Mouse (Mus musculus): ENCODE measurements at regions not wholly inside any gene's neighbourhood (a gene's known extent, or its start where the extent isn't known, plus 50 kb on each side); places are given as distances from the start of the nearest gene placed in this dataset.

DNA sequence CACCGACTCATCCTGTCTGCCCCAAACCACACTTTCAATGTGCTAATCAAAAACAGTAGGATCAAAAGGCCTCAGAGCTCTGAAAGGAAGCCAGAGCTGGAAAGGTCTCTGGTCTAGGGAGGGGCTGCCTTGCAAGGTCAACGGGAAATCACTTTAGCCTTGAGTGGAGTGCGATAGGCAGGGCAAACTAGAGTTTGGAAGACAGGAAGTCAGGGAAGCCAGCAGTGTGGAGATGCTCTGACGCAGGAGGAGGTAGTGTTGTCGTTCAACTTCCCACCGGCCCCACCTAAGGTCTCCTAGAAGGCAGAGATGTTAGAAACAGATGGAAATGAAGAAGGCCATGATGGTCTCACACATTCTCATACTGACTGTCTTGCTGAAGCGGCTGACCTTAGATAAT is 52.0 kb upstream of the Trp53i11 start:
- ATAC-seq (ENCODE audit: borderline replicate concordance, extremely low read depth, low FRiP score, low TSS enrichment), result peak; percentile 59; the same call in 1 of the 2 replicates
- 38% methylated on average over 7 of the region's 7 CpGs for WGBS

DNA sequence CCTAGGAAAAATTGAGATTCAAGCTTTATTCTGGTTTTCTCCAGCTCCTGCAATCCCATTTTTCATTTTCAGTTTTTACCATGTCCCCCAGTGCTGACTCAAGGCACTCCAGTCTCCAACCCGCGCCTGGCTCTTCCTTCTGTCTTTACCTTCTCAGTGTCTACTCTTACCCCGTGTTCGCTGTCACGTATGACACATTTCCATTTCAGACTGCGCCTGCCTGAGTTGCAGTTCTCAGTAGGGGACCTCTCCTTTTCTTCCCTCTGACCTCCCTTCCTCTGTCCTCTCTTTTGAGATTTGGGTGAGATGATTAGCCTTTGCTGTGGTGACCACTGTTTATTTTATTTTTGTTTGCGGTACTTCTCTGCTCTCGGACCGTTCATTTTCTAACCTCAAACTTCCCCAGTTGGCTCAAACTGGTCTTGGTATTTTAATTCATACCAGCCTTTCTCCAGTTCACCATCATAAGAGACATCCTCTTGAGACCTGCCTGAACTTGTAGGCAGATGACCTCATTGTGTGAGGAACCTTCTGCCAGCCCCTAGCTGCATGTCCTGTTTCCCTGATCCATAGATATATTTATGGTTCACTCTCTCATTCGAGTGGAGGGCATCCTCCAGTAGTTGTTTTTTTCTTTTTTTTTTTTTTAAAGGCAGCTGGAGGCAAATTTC is 53.9 kb upstream of the Trp53i11 start:
- Histone ChIP-seq H3K9me3 (no peaks in the 10 kb centered on the region), H3K4me3 (no peak overlapping the region), H3K27ac (no peak overlapping the region), H3K36me3 (no peaks in the 10 kb centered on the region), H3K9ac (no peak overlapping the region), H3K4me1 (peaks cover 7% of the 10 kb centered on the region), H3K4me2 (no peak overlapping the region), H3K27me3 (no peaks in the 10 kb centered on the region)
- ATAC-seq (ENCODE audit: borderline replicate concordance, extremely low read depth, low FRiP score, low TSS enrichment), result no peak
- WGBS, result 54% methylated on average over 10 of the region's 10 CpGs

More for the DNA sequence above, 52.0 kb upstream of the Trp53i11 start:
- no peak overlapping the region for H3K4me2 ChIP-seq
- H3K9ac ChIP-seq, result no peak overlapping the region
- no peaks in the 10 kb centered on the region for H3K36me3 ChIP-seq
- peaks cover 7% of the 10 kb centered on the region for H3K4me1 ChIP-seq
- peak overlapping the region; percentile 69 for H3K27ac ChIP-seq
- H3K27me3 ChIP-seq, result no peaks in the 10 kb centered on the region
- H3K9me3 ChIP-seq, result no peaks in the 10 kb centered on the region
- no peak overlapping the region for H3K4me3 ChIP-seq

DNA sequence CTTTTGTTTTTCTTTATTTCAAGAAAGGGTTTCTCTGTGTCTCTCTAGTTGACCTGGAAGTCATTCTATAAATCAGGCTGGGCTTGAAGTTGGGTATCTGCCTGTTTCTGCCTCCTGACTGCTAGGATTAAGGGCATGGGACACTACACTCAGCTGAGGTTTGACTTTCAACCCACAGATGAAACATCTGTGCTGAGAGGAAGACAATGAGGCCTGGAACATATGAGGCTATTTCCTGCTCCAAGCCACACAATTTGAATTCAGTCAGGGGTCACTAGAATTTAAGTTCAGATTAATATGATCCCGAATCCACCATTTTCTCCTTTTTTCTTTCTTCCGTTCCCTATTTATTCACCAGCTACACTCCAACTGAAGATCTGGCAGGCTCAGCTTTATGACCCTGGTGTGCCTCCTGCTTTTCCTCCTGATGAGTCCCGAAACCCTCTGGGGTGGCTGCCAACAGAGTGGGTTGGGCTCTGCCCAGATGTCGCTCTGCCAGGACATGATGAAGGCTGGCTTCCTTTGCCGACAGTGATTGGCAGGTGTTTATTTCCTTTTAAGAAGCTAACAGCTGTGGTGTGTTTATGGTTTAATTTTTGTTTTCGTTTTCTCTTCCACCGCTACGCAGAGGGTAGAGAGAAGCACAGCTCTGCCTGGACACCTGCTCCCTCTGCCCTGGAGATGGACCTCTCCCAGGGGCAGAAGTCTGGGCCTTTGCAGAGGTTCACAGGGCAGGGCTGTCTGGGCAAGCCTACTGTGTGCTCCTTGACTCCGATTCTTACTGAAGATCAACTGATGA is 55.3 kb upstream of the Trp53i11 start:
- H3K4me3 ChIP-seq, result no peak overlapping the region
- 29% methylated on average over 9 of the region's 9 CpGs for WGBS
- H3K4me2 ChIP-seq, result no peak overlapping the region
- H3K4me1 ChIP-seq, result peaks cover 7% of the 10 kb centered on the region
- H3K9me3 ChIP-seq, result no peaks in the 10 kb centered on the region
- H3K9ac ChIP-seq, result no peak overlapping the region
- H3K27ac ChIP-seq, result peak overlapping the region; percentile 62
- ATAC-seq (ENCODE audit: borderline replicate concordance, extremely low read depth, low FRiP score, low TSS enrichment), result peak; percentile 75
- H3K27me3 ChIP-seq, result no peaks in the 10 kb centered on the region
- no peaks in the 10 kb centered on the region for H3K36me3 ChIP-seq

DNA sequence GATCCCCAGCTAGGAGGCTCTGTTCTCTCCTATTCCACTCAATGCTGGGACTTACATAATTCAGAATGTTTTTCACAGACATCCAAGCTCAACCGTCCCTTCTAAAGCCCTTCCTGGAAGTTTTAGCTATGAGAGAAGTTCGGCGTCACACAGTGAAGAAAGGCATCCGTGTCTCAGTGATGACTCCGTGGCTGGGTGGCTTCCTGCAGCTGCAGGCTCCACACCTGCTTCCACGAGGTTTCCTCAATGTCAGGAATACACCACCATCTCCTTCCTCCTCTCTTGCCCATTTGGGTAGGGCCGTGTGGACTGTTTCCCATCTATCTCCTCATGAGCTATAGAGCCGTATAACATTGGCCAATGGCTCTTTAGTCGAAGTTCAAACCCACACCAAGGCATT is 56.1 kb upstream of the Trp53i11 start:
- Histone ChIP-seq H3K36me3 (no peaks in the 10 kb centered on the region), H3K9ac (no peak overlapping the region), H3K27ac (peak overlapping the region; percentile 62), H3K4me1 (peaks cover 13% of the 10 kb centered on the region), H3K9me3 (no peaks in the 10 kb centered on the region), H3K4me3 (no peak overlapping the region), H3K27me3 (no peaks in the 10 kb centered on the region), H3K4me2 (no peak overlapping the region)
- 64% methylated on average over 9 of the region's 9 CpGs for WGBS
- ATAC-seq (ENCODE audit: borderline replicate concordance, extremely low read depth, low FRiP score, low TSS enrichment), result no peak

DNA sequence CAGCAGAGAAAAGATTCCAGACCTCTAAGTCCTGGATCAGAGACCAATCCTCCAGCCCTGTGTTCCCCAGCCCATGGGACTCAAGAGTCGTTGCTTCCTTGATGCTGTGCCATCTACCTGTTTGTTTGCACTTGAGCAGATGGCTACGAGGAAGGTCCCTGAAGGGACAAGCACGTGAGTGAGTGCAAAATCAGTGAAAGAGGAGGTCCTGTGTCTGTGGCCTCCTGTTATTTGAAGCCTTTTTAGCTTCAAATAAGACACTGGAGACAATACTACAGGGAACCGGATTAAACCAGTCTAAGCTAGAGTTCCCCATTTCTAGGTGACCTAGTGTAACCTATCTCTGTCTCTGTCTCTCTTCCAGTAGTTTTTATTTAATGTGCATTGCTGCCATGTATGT is 58.2 kb upstream of the Trp53i11 start:
- Histone ChIP-seq H3K4me3 (no peak overlapping the region), H3K4me1 (peaks cover 14% of the 10 kb centered on the region), H3K4me2 (no peak overlapping the region), H3K27ac (no peak overlapping the region), H3K9ac (no peak overlapping the region), H3K27me3 (no peaks in the 10 kb centered on the region), H3K36me3 (no peaks in the 10 kb centered on the region), H3K9me3 (no peaks in the 10 kb centered on the region)
- 51% methylated on average over 4 of the region's 4 CpGs for WGBS
- no peak for ATAC-seq (ENCODE audit: borderline replicate concordance, extremely low read depth, low FRiP score, low TSS enrichment)

DNA sequence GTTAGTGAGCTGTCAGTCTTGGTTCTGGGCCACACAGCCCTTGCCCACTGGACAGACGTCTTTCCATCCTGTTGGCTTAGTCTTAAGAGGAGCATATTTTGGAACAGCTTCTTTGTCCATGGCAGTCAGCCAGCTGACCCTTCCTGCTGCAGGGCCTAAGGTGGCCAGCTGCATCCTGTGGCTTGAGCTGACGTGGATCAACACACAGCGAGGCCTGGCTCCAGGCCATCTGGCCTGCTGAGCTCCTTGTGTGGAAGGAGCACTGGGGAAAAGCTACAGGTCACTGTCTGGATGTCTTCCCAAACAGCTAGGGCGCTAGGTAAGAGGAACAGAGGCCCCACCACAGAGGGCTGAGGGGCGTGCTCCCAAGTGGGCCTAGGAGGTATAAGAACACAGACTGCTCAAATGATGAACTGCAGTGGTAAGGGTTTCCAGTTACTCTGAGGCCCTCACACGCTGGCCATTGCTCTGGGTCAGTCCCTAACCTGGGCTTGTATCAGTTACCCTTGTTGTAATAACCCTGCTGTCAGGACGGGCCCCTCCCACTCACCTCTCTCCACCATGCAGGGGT is 60.7 kb upstream of the Trp53i11 start:
- Histone ChIP-seq H3K4me2 (no peak overlapping the region), H3K27me3 (no peaks in the 10 kb centered on the region), H3K9me3 (no peaks in the 10 kb centered on the region), H3K27ac (peak overlapping the region; percentile 31), H3K4me1 (peaks cover 8% of the 10 kb centered on the region), H3K36me3 (no peaks in the 10 kb centered on the region), H3K4me3 (no peak overlapping the region), H3K9ac (no peak overlapping the region)
- 33% methylated on average over 7 of the region's 7 CpGs for WGBS
- ATAC-seq (ENCODE audit: borderline replicate concordance, extremely low read depth, low FRiP score, low TSS enrichment), result peak; percentile 69

DNA sequence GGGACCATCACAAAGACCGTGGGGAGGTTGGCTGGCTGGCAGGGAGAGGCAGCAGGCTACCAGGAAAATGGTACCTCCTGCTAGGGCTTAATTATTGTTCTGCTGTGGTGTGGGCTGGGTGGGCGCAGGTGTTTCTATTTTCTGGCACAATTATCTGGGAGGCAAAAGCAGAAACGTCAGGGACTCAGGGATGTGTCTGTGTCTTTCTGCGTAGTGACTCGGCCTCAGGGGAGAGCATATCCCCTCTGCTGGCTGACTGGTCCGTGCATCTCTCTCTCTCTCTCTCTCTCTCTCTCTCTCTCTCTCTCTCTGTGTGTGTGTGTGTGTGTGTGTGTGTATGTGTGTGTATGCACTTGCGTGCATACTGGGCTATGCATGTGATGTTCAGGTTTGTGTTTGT is 61.2 kb upstream of the Trp53i11 start:
- Histone ChIP-seq H3K27me3 (no peaks in the 10 kb centered on the region), H3K9me3 (no peaks in the 10 kb centered on the region), H3K4me2 (no peak overlapping the region), H3K27ac (peak overlapping the region; percentile 31), H3K4me3 (no peak overlapping the region), H3K4me1 (peaks cover 8% of the 10 kb centered on the region), H3K9ac (no peak overlapping the region), H3K36me3 (no peaks in the 10 kb centered on the region)
- 62% methylated on average over 7 of the region's 7 CpGs for WGBS
- ATAC-seq (ENCODE audit: borderline replicate concordance, extremely low read depth, low FRiP score, low TSS enrichment), result no peak

DNA sequence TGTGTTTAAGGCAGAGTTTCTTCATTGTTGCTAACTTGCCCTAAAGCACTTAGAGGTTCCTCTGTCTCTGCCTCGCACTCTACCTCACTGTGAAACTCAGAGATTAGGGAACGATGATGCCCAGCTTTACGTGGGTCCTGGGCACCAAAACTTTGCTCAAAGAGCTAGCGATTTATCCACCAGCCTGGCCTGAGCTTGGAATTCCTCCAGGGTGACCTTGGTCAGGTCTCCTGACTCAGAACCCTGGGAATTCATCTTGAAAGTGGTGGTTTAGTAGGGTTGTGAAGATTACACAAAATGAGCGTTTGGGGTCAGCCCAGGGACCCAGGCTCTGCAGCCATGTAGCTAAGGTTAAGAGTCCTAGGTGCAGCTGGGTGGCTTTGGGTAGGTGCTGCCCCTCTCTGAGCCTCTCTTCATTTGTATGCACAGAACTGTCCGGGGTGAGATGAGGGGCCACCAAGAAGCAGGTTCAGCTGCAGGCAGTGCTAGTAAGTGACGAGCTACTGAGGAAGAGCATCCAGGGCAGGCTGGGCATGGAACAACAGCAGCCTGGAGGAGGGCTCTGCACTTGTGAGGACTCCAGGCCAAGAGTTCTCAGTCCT is 62.4 kb upstream of the Trp53i11 start:
- Histone ChIP-seq H3K9ac (no peak overlapping the region), H3K36me3 (no peaks in the 10 kb centered on the region), H3K4me2 (no peak overlapping the region), H3K4me3 (no peak overlapping the region), H3K4me1 (peaks cover 8% of the 10 kb centered on the region), H3K27ac (no peak overlapping the region), H3K9me3 (no peaks in the 10 kb centered on the region), H3K27me3 (no peaks in the 10 kb centered on the region)
- ATAC-seq (ENCODE audit: borderline replicate concordance, extremely low read depth, low FRiP score, low TSS enrichment), result no peak
- 81% methylated on average over 7 of the region's 7 CpGs for WGBS

DNA sequence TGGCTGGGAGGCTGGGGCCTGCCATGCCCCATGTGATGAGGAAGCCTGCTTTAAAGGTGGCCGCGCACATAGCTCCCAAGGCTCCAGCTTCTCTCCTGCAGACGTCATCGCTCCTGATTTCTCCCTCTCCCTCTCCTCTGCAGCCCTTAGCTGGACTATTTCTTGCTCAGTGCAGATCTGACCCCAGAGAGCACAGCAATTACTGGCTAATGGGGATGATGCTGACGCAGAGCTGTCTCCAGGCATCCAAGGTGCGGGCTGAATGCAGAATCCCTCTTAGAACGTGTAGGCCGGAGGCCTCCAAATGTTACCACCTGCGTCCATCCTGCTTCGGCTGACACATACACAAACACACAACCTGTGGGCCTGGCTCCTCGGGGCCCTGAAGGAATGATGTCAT is 63.5 kb upstream of the Trp53i11 start:
- H3K27me3 ChIP-seq, result no peaks in the 10 kb centered on the region
- H3K9me3 ChIP-seq, result no peaks in the 10 kb centered on the region
- no peak overlapping the region for H3K4me2 ChIP-seq
- WGBS, result 76% methylated on average over 11 of the region's 11 CpGs
- no peak for ATAC-seq (ENCODE audit: borderline replicate concordance, extremely low read depth, low FRiP score, low TSS enrichment)
- no peak overlapping the region for H3K4me3 ChIP-seq
- no peak overlapping the region for H3K9ac ChIP-seq
- H3K36me3 ChIP-seq, result no peaks in the 10 kb centered on the region
- H3K27ac ChIP-seq, result no peak overlapping the region
- peaks cover 8% of the 10 kb centered on the region for H3K4me1 ChIP-seq

DNA sequence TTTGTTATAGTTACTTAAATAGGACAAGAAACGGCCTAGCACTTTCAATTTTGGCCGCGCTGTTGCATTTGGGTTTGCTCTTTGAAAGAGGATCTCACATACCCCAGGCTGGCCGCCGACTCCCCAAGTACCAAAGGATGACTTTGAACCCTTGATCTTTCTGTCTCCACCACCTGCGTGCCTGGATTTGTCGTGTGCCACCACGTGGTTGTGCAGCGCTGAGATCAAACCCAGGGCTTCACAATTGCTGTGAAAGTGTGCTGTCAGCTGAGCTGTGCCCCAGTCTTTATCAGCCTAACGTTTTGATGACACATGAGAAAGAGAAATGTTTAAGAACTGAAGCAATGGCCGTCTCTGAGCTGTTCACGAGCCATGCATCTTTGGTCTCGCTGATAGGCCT is 67.0 kb upstream of the Trp53i11 start:
- Histone ChIP-seq H3K9me3 (no peaks in the 10 kb centered on the region), H3K27me3 (no peaks in the 10 kb centered on the region), H3K4me3 (no peak overlapping the region), H3K9ac (no peak overlapping the region), H3K4me2 (no peak overlapping the region), H3K4me1 (no peaks in the 10 kb centered on the region), H3K36me3 (no peaks in the 10 kb centered on the region), H3K27ac (no peak overlapping the region)
- no peak for ATAC-seq (ENCODE audit: borderline replicate concordance, extremely low read depth, low FRiP score, low TSS enrichment)
- 71% methylated on average over 13 of the region's 13 CpGs for WGBS

DNA sequence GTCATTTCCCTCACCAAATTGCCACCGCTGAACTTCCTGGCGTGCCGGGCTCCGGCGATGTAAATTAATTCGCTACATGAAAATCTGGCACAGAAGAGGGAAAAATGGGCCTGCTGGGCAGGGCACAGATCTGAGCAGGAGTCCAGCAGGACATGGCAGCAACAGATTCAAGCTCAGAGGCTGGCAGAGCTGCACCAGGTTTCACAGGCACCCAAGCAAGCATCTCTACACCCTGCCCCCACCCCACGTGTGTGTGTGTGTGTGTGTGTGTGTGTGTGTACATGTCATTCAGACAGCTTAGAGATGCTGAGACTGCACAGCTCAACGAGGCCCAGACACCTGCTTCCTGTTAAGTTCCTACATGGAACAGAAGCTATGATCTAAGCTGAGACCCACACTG is 68.3 kb upstream of the Trp53i11 start:
- Histone ChIP-seq H3K27me3 (no peaks in the 10 kb centered on the region), H3K9me3 (no peaks in the 10 kb centered on the region), H3K4me1 (no peaks in the 10 kb centered on the region), H3K27ac (no peak overlapping the region), H3K9ac (no peak overlapping the region), H3K36me3 (no peaks in the 10 kb centered on the region), H3K4me2 (no peak overlapping the region), H3K4me3 (no peak overlapping the region)
- WGBS, result 66% methylated on average over 8 of the region's 8 CpGs
- ATAC-seq (ENCODE audit: borderline replicate concordance, extremely low read depth, low FRiP score, low TSS enrichment), result no peak

DNA sequence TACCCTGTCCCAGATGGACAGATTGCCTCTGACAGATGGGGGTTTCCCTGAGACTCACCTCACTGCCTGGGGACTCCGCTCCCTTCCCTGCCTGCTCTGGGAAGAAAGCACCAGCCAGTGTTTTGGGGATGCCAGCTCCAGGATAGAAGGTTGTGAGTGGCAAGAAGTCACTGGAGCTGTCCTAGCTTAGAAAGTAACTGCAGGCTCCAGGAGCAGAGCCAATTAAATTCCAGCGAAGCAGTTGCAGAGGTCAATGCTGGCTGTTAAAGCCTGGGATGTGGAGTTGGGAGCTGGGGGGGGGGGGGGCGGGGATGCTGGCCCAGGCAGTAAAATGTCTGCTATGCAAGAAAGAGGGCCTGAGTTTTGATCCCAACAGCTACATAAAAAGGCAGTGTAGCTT is 69.3 kb upstream of the Prdm11 start:
- Histone ChIP-seq H3K4me2 (no peak overlapping the region), H3K27me3 (no peaks in the 10 kb centered on the region), H3K4me3 (no peak overlapping the region), H3K9ac (no peak overlapping the region), H3K9me3 (no peaks in the 10 kb centered on the region), H3K4me1 (no peaks in the 10 kb centered on the region), H3K36me3 (no peaks in the 10 kb centered on the region), H3K27ac (no peak overlapping the region)
- ATAC-seq (ENCODE audit: borderline replicate concordance, extremely low read depth, low FRiP score, low TSS enrichment), result no peak
- 36% methylated on average over 3 of the region's 3 CpGs for WGBS

Data from lung, embryonic 15.5 days (tissue).